Mouse (Mus musculus) c-Kit-negative CD71-positive TER-119-positive erythroid progenitor cells, embryonic 14.5 days (primary cell): ENCODE measurements around the gene Hoxc12.

Source experiments
- DNase-seq: peaks from one replicate; pipeline ENCODE4 v3.0.0-alpha.2; 2013; ENCODE audit warnings: low read depth, low spot score

Gene Hoxc12

DNA sequence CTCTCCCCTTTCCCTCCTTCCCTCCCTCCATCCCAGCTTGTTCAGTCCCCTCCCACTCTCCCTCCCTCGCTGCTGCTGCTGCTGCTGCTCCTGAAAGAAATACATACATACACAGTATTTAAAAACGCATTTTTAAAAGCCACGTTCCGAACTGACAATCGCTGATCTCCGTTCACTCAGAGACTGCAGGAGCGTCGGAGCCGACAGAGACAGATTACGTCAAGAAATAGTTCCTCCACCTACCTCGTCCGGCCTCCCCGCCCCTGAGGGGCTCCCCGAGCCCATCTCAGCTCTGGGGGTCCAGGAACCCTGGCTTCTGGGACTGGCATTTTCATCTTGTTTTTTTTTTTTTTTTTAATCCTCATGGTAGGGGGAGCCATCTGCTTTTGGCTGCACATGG lies 44.4 kb downstream of the Hoxc12 start:
- no peak for DNase-seq

DNA sequence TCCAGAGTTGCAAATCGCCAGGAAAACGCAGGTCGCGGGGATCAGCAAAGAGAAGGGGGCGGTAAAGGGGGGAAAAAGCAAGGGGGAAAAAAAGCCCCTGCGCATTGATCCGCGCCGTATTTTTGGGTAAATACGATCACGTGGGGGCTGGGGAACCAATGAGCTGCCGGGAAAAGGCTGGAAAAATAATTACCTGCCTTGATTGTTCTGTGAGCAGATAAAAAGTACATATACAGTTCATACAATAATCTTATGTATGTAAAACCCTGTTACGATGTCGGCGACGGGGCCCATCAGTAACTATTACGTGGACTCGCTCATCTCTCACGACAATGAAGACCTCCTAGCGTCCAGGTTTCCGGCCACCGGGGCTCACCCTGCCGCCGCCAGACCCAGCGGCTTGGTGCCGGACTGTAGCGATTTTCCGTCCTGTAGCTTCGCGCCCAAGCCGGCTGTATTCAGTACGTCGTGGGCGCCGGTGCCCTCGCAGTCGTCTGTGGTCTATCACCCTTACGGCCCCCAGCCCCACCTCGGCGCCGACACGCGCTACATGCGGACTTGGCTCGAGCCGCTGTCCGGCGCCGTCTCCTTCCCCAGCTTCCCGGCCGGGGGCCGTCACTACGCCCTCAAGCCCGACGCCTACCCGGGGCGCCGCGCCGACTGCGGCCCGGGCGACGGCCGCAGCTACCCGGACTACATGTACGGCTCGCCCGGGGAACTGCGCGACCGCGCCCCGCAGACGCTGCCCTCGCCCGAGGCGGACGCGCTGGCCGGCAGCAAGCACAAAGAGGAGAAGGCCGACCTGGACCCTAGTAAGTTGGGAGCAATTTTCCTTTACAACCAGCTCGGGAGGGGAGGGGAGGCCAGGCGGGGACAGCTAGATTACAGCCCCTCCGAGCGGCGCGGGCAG lies 45.1 kb downstream of the Hoxc12 start:
- no peak for DNase-seq

DNA sequence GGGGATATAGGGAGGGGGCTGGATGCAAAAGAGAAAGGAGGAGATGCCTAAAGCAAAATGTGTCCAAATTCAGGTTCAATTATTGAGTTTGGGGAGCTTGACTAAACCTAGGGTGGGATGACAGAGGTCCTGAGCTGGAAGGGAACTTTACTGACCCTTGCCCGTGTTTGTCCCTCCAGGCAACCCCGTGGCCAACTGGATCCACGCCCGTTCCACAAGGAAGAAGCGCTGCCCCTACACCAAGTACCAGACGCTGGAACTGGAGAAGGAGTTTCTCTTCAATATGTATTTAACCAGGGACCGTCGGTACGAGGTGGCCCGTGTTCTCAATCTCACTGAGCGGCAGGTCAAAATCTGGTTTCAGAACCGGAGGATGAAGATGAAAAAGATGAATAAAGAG lies 47.2 kb downstream of the Hoxc12 start:
- no peak for DNase-seq

GRCm38 (mm10) chr15:102984521-102984920 lies 48.0 kb downstream of the Hoxc12 start:
- DNase-seq: no peak

- no peak for DNase-seq
These were observed 48.4 kb downstream of the Hoxc12 start for GRCm38 (mm10) chr15:102984925-102985324.

DNA sequence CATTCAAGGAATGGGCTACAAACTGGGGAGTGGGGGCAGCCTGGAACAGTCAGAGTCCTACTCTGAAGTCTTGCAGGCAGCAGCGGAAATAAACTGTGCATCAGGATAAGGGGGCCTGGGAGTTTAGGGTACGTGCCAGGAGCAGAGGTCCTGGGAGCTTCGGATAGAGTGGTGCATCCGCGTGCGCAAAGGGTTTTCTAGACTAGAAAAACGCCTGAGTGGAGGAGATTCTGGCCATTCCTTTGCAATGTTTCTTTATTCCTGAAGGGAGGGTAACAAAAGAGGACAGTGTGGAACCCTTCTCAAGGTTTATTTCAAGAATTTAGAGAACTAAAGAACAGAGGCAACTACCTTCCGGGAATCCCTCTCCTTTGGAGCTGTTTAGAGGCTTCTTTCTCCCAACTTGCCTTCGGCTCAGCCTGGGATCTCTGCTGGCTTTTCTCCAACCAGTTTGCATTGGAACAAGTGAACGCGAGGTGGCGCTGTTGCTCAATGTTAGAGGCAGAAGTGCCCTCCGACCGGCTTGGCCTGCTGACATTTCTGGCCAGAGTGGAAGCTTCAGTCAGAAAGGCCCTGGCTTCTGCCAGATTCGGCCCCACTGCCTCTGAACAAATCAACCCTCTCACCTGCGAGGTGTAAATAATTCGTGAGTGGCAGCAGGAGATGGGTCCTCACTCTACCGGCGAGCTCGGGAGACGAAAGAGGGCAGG lies 50.7 kb downstream of the Hoxc12 start:
- DNase-seq: peak; percentile 44

- DNase-seq: no peak
These were observed 51.5 kb downstream of the Hoxc12 start for GRCm38 (mm10) chr15:102988078-102988477.
